Mouse (Mus musculus): Measurements from ENCODE around the gene Pitpnm1. TPM values are rescaled to one million over a fixed set of nuclear protein-coding genes. Genes with fewer than 3 reads are reported as not detected.

The Pitpnm1 gene
- total and polyA plus RNA-seq, 3 experiments, result 15.9 to 43.8 (median 34.7) TPM

GRCm38 (mm10) chr19:4122411-4123370, 22.9 kb downstream of the Pitpnm1 start:
- Histone ChIP-seq H3K9me3 (replicated peaks; ENCODE audit: low read length) (no peaks in the 10 kb centered on the region), H3K4me1 (ENCODE audit: control insufficient read depth in 1 of 2, insufficient read depth in 2 of 2) (peaks cover 19 to 64% of the 10 kb centered on the region in 2 experiments), H3K27ac (ENCODE audit: insufficient read depth, low read depth) (peak overlapping the region; percentile 66), H3K9ac (ENCODE audit: insufficient read depth, low read depth) (0 out of 2 replicates have a peak overlapping the region, but pooled peaks have one; percentile 2), H3K4me2 (ENCODE audit: insufficient read depth, low read depth, poor library complexity, severe bottlenecking) (peak overlapping the region; percentile 23; the same call in 1 of the 2 replicates), H3K79me2 (replicated peaks; ENCODE audit: control insufficient read depth, extremely low read depth, insufficient read depth, poor library complexity, severe bottlenecking) (peaks cover 19% of the 10 kb centered on the region), H3K36me3 (replicated peaks in 1 of 2; ENCODE audit: control insufficient read depth in 1 of 2, insufficient read depth in 1 of 2, low read length in 1 of 2) (peaks cover 7 to 22% of the 10 kb centered on the region in 2 experiments), H3K27me3 (replicated peaks) (no peaks in the 10 kb centered on the region), H3K4me3 (replicated peaks in 1 of 3; ENCODE audit: low read depth in 2 of 3, low read length in 2 of 3, poor library complexity in 1 of 3) (no peak overlapping the region)
- dilution Hi-C loops (cut with MboI; ENCODE audit: extremely low pct_ligation_motif_present, extremely low pct_unique_long_range_greater_than_20kb, low sequenced_read_pairs), result no loop called here
- no peak for TF ChIP-seq JUND (conservative IDR thresholded peaks at IDR 0.05; ENCODE audit: low read depth, low read length)
- TF ChIP-seq MAFK (IDR thresholded peaks at IDR 0.05; ENCODE audit: insufficient replicate concordance, low read length), result peak; percentile 98
- TF ChIP-seq TCF12 (IDR thresholded peaks at IDR 0.05; ENCODE audit: low read depth, low read length), result no peak
- no peak for TF ChIP-seq POLR2AphosphoS2 (IDR thresholded peaks at IDR 0.05; ENCODE audit: low read depth, low read length)
- TF ChIP-seq RAD21 (IDR thresholded peaks at IDR 0.05; ENCODE audit: low read depth, low read length), result peak; percentile 53
- TF ChIP-seq TBP (conservative IDR thresholded peaks at IDR 0.05; ENCODE audit: low read depth, low read length), result no peak
- no peak for TF ChIP-seq KAT2A (IDR thresholded peaks at IDR 0.05; ENCODE audit: insufficient replicate concordance, low read length)
- no peak for TF ChIP-seq CHD1 (IDR thresholded peaks at IDR 0.05; ENCODE audit: low read depth, low read length)
- TF ChIP-seq ZC3H11A (IDR thresholded peaks at IDR 0.05; ENCODE audit: low read depth, low read length), result no peak
- no peak for TF ChIP-seq MEF2A (IDR thresholded peaks at IDR 0.05; ENCODE audit: borderline replicate concordance, low read depth, low read length)
- TF ChIP-seq MAX (IDR thresholded peaks at IDR 0.05; ENCODE audit: low read length), result no peak
- no peak for TF ChIP-seq USF1 (IDR thresholded peaks at IDR 0.05; ENCODE audit: low read depth, low read length)
- TF ChIP-seq ETS1 (conservative IDR thresholded peaks at IDR 0.05; ENCODE audit: low read depth, low read length), result no peak
- TF ChIP-seq SIN3A (IDR thresholded peaks at IDR 0.05; ENCODE audit: low read length), result peak; percentile 22; the same call in 1 of the 2 replicates
- TF ChIP-seq E2F4 (IDR thresholded peaks at IDR 0.05; ENCODE audit: insufficient replicate concordance, low read depth, low read length), result no peak
- TF ChIP-seq UBTF (IDR thresholded peaks at IDR 0.05; ENCODE audit: low read depth, low read length), result no peak
- no peak for TF ChIP-seq PAX5 (IDR thresholded peaks at IDR 0.05; ENCODE audit: low read length)
- TF ChIP-seq ZNF384 (IDR thresholded peaks at IDR 0.05; ENCODE audit: low read depth, low read length), result no peak
- TF ChIP-seq NRF1 (IDR thresholded peaks at IDR 0.05; ENCODE audit: low read depth, low read length), result no peak
- no peak for TF ChIP-seq USF2 (conservative IDR thresholded peaks at IDR 0.05; ENCODE audit: low read depth, low read length)
- peak; percentile 33; the same call in 1 of the 2 replicates for TF ChIP-seq EP300 (IDR thresholded peaks at IDR 0.05; ENCODE audit: low read length)
- TF ChIP-seq JUN (IDR thresholded peaks at IDR 0.05; ENCODE audit: insufficient read depth, low read depth, low read length), result no peak
- no peak; the same call in 1 of the 2 replicates for TF ChIP-seq MYC (IDR thresholded peaks at IDR 0.05; ENCODE audit: low read depth, low read length)
- no peak for TF ChIP-seq ELF1 (IDR thresholded peaks at IDR 0.05; ENCODE audit: low read depth, low read length)
- no peak for TF ChIP-seq MAZ (IDR thresholded peaks at IDR 0.05; ENCODE audit: low read depth, low read length)
- TF ChIP-seq ZMIZ1 (IDR thresholded peaks at IDR 0.05; ENCODE audit: low read depth, low read length), result no peak
- TF ChIP-seq SMC3 (IDR thresholded peaks at IDR 0.05; ENCODE audit: low read depth, low read length), result peak; percentile 45
- peak in 1 of 2 experiments; percentile 55; a peak in 2 of 4 replicates for TF ChIP-seq CTCF (conservative IDR thresholded peaks at IDR 0.05 in 1 of 2, IDR thresholded peaks at IDR 0.05 in 1 of 2; ENCODE audit: low read depth in 2 of 2, low read length in 2 of 2)
- TF ChIP-seq BHLHE40 (IDR thresholded peaks at IDR 0.05; ENCODE audit: low read depth, low read length), result no peak
- no peak for DNase-seq (ENCODE audit: extremely low read depth)
- in situ Hi-C loops (cut with MboI; ENCODE audit: low pct_ligation_motif_present, low pct_unique_long_range_greater_than_20kb, low sequenced_read_pairs), result no loop called here
